Comparison of ENCODE assay signal across 9 mouse cellular contexts in the genomic region with DNA sequence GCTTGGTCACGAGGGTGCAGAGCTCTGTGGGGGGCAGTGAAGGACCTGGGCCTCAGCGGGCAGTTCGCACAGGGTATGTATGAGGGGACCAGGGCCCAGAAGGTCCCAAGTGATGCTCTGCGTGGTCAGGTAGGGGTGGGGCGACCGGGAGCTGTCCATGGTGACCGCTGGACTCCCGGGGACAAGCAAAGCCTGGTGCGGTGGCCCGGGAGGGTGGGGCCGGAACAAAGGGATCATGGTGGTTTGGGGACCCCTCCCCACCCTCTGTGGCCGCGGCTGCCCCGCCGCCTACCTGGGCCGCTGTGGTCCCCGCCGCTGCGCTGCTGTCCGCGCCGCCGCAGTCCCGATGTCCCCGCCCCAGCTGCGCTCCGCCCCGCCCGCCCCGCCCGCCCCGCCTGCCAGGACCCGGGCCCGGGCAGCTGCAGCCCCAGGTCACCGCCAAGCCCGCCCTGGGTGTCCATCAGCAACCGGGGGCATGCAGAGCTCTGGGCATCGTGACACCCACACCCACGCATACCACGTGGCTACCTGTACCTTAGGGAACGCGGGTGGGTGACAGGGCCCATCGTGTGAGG. TPM values are rescaled to one million over a fixed set of nuclear protein-coding genes. Genes with fewer than 3 reads are reported as not detected.
DNase-seq lines count a peak whose midpoint lies in the region; ATAC-seq and TF ChIP-seq lines count a peak whose summit lies in the region.
"Had no signal": no experiment of that assay in that cellular context is flagged by ENCODE, and none has a peak within 500 bp of the region (broad histone marks: within the 10 kb centered on the region; RNA-seq: fewer than 3 reads in every experiment).

No protein-coding gene starts in this region.

- H3K4me2 ChIP-seq in heart, embryonic 11.5 days: peak overlapping the region; percentile 57
- H3K4me2 ChIP-seq in embryonic facial prominence, embryonic 14.5 days (ENCODE audit: low read depth, low read length): peak overlapping the region; percentile 56
- H3K4me2 ChIP-seq in limb, embryonic 13.5 days (replicated peaks): peak overlapping the region; percentile 62

- H3K27ac ChIP-seq in heart, embryonic 11.5 days (ENCODE audit: low read depth, low read length): no peak overlapping the region
- H3K27ac ChIP-seq in ES-E14 (ENCODE audit: insufficient read depth, low read depth, low read length, poor library complexity, severe bottlenecking): no peak overlapping the region
- H3K27ac ChIP-seq in embryonic facial prominence, embryonic 14.5 days (replicated peaks; ENCODE audit: low read depth, low read length): no peak overlapping the region
- no peak overlapping the region for H3K27ac ChIP-seq in limb, embryonic 13.5 days

- peaks cover 10% of the 10 kb centered on the region; the same call in 1 of the 2 replicates for H3K4me1 ChIP-seq in heart, embryonic 11.5 days (ENCODE audit: control insufficient read depth, insufficient read depth, low read length)
- H3K4me1 ChIP-seq in ES-E14 (ENCODE audit: control insufficient read depth in 2 of 2, insufficient read depth in 2 of 2, low read length in 2 of 2, poor library complexity in 1 of 2): peaks cover 0 to 14% of the 10 kb centered on the region in 2 experiments; a peak in 1 of 4 replicates
- H3K4me1 ChIP-seq in embryonic facial prominence, embryonic 14.5 days (ENCODE audit: control insufficient read depth, insufficient read depth, low read length): no peaks in the 10 kb centered on the region
- peaks cover 6% of the 10 kb centered on the region for H3K4me1 ChIP-seq in limb, embryonic 13.5 days

- no peaks in the 10 kb centered on the region for H3K9me3 ChIP-seq in heart, embryonic 11.5 days (replicated peaks; ENCODE audit: control insufficient read depth, low read length)
- no peaks in the 10 kb centered on the region for H3K9me3 ChIP-seq in ES-E14 (ENCODE audit: control insufficient read depth, insufficient read depth, low read depth, low read length)
- H3K9me3 ChIP-seq in embryonic facial prominence, embryonic 14.5 days (ENCODE audit: control insufficient read depth, low read length): no peaks in the 10 kb centered on the region
- H3K9me3 ChIP-seq in limb, embryonic 13.5 days: 0 out of 2 replicates have a peak, but pooled peaks cover 4% of the 10 kb centered on the region

- H3K27me3 ChIP-seq in heart, embryonic 11.5 days (ENCODE audit: control insufficient read depth, insufficient read depth, low read length): peaks cover 49% of the 10 kb centered on the region
- peaks cover 36% of the 10 kb centered on the region for H3K27me3 ChIP-seq in embryonic facial prominence, embryonic 14.5 days (replicated peaks; ENCODE audit: control insufficient read depth, insufficient read depth, low read length)
- H3K27me3 ChIP-seq in limb, embryonic 13.5 days: peaks cover 70% of the 10 kb centered on the region

- no peaks in the 10 kb centered on the region for H3K36me3 ChIP-seq in heart, embryonic 11.5 days (ENCODE audit: control insufficient read depth, insufficient read depth, low read length)
- no peaks in the 10 kb centered on the region for H3K36me3 ChIP-seq in ES-E14 (ENCODE audit: control insufficient read depth, insufficient read depth, low read length, poor library complexity, severe bottlenecking)
- H3K36me3 ChIP-seq in embryonic facial prominence, embryonic 14.5 days (ENCODE audit: control insufficient read depth, insufficient read depth, low read length): peaks cover under 1% of the 10 kb centered on the region; the same call in 1 of the 2 replicates
- peaks cover 4% of the 10 kb centered on the region for H3K36me3 ChIP-seq in limb, embryonic 13.5 days

- peak; percentile 32; the same call in 1 of the 2 replicates for ATAC-seq in heart, embryonic 11.5 days (replicated peaks; ENCODE audit: insufficient number of reproducible peaks, low FRiP score, low TSS enrichment)
- no peak for ATAC-seq in embryonic facial prominence, embryonic 14.5 days (ENCODE audit: low read depth)
- ATAC-seq in limb, embryonic 13.5 days (ENCODE audit: low FRiP score, low read depth): no peak
- no peak for ATAC-seq in monocyte, adult 5-6 weeks (replicated peaks; ENCODE audit: insufficient number of reproducible peaks, low FRiP score, low TSS enrichment, poor library complexity, severe bottlenecking)

- WGBS in heart, embryonic 11.5 days (ENCODE audit: insufficient replicate concordance): 3% methylated on average over 26 of the region's 43 CpGs
- WGBS in embryonic facial prominence, embryonic 14.5 days: 5% methylated on average over 11 of the region's 43 CpGs
- 2% methylated on average over 37 of the region's 43 CpGs for WGBS in limb, embryonic 13.5 days

- DNase-seq in heart, adult 11 months: no peak
- DNase-seq in ES-E14 (ENCODE audit: low read depth, low spot score): no peak
- no peak for DNase-seq in embryonic facial prominence, embryonic 14.5 days (ENCODE audit: low spot score)
- no peak for DNase-seq in frontal cortex, postnatal 25 days (ENCODE audit: low spot score in 2 of 2)
- no peak for DNase-seq in yolk sac, embryonic 10.5 days (ENCODE audit: low spot score)

- H3K4me3 ChIP-seq in heart, embryonic 11.5 days (ENCODE audit: low read depth, low read length): peak overlapping the region; percentile 26
- peak overlapping the region; percentile 16 to 51; a peak in 2 of 4 replicates for H3K4me3 ChIP-seq in ES-E14 (ENCODE audit: insufficient read depth in 1 of 2, low read depth in 1 of 2, low read length in 2 of 2, poor library complexity in 1 of 2, severe bottlenecking in 1 of 2)
- H3K4me3 ChIP-seq in embryonic facial prominence, embryonic 14.5 days (ENCODE audit: low read depth, low read length): peak overlapping the region; percentile 23
- peak overlapping the region; percentile 35 for H3K4me3 ChIP-seq in limb, embryonic 13.5 days

- H3K9ac ChIP-seq in heart, embryonic 11.5 days (ENCODE audit: low read depth, low read length): no peak overlapping the region
- no peak overlapping the region for H3K9ac ChIP-seq in ES-E14 (ENCODE audit: insufficient read depth, low read depth, low read length, poor library complexity, severe bottlenecking)
- peak overlapping the region; percentile 35 for H3K9ac ChIP-seq in embryonic facial prominence, embryonic 14.5 days (ENCODE audit: low read depth, low read length)
- H3K9ac ChIP-seq in limb, embryonic 13.5 days: peak overlapping the region; percentile 50; the same call in 1 of the 2 replicates

- in situ Hi-C loops in ES-E14 (cut with MboI; ENCODE audit: low sequenced_read_pairs in 2 of 2, unreplicated experiment in 2 of 2): no loop called here

TF ChIP-seq in ES-E14, 5 proteins besides CTCF, POLR2A, EP300 and RAD21:
- no peak for TF ChIP-seq ZC3H11A (IDR thresholded peaks at IDR 0.05; ENCODE audit: borderline replicate concordance, low read depth, low read length)
- no peak for TF ChIP-seq MAFK (IDR thresholded peaks at IDR 0.05; ENCODE audit: insufficient read depth, low read depth, low read length)
- TF ChIP-seq HCFC1 (IDR thresholded peaks at IDR 0.05; ENCODE audit: borderline replicate concordance, insufficient read depth, low read length): no peak
- no peak for TF ChIP-seq ZNF384 (IDR thresholded peaks at IDR 0.05; ENCODE audit: low read depth, low read length)
- TF ChIP-seq CHD2 (IDR thresholded peaks at IDR 0.05; ENCODE audit: low read depth, low read length): no peak

RNA-seq across cellular contexts. Expression of gene Diras1, which starts 0.3 kb away (rescaled TPM):
- polyA plus RNA-seq in heart, embryonic 11.5 days (2014; fragmentation: Nextera tagmentation; extraction: Ambion mirVana): 0.13 TPM in 1 of 2 replicates, not detected in the other
- 1.1 and 1.3 TPM in 2 replicates for total RNA-seq in ES-E14 (2012; rRNA removed)
- 0.95 and 1.1 TPM in 2 replicates for polyA plus RNA-seq in embryonic facial prominence, embryonic 14.5 days (2014; fragmentation: Nextera tagmentation; extraction: Ambion mirVana)
- polyA plus RNA-seq in limb, embryonic 13.5 days (2015; fragmentation: Nextera tagmentation; extraction: Ambion mirVana): 0.15 and 0.33 TPM in 2 replicates
- 0.38 TPM in 1 of 3 replicates, not detected in the others for total RNA-seq in monocyte, adult 5-6 weeks (2017)
- total RNA-seq: heart, postnatal 10 days had no signal

RNA-seq across cellular contexts. Expression of gene Gng7, which starts 10.4 kb away (rescaled TPM):
- 1.4 TPM in 2 replicates for polyA plus RNA-seq in heart, embryonic 11.5 days (2014; fragmentation: Nextera tagmentation; extraction: Ambion mirVana)
- total RNA-seq in ES-E14 (2012; rRNA removed): 0.79 and 0.94 TPM in 2 replicates
- 5.9 and 8.7 TPM in 2 replicates for polyA plus RNA-seq in embryonic facial prominence, embryonic 14.5 days (2014; fragmentation: Nextera tagmentation; extraction: Ambion mirVana)
- polyA plus RNA-seq in limb, embryonic 13.5 days (2015; fragmentation: Nextera tagmentation; extraction: Ambion mirVana): 7.4 and 9.0 TPM in 2 replicates
- total RNA-seq in monocyte, adult 5-6 weeks (2017): 0.10 TPM in 1 of 3 replicates, not detected in the others

RNA-seq across cellular contexts. Expression of gene Slc39a3, which starts 12.1 kb away (rescaled TPM):
- polyA plus RNA-seq in heart, embryonic 11.5 days (2014; fragmentation: Nextera tagmentation; extraction: Ambion mirVana): 3.9 and 4.1 TPM in 2 replicates
- total RNA-seq in ES-E14 (2012; rRNA removed): 12.6 and 13.1 TPM in 2 replicates
- 11.9 and 15.4 TPM in 2 replicates for polyA plus RNA-seq in embryonic facial prominence, embryonic 14.5 days (2014; fragmentation: Nextera tagmentation; extraction: Ambion mirVana)
- 19.2 and 20.0 TPM in 2 replicates for polyA plus RNA-seq in limb, embryonic 13.5 days (2015; fragmentation: Nextera tagmentation; extraction: Ambion mirVana)
- 4.5 to 9.9 TPM (median 7.3 TPM) in 3 replicates for total RNA-seq in monocyte, adult 5-6 weeks (2017)

RNA-seq across cellular contexts. Expression of gene Sgta, which starts 34.8 kb away (rescaled TPM):
- polyA plus RNA-seq in heart, embryonic 11.5 days (2014; fragmentation: Nextera tagmentation; extraction: Ambion mirVana): 130 and 159 TPM in 2 replicates
- 113 and 116 TPM in 2 replicates for total RNA-seq in ES-E14 (2012; rRNA removed)
- 163 and 179 TPM in 2 replicates for polyA plus RNA-seq in embryonic facial prominence, embryonic 14.5 days (2014; fragmentation: Nextera tagmentation; extraction: Ambion mirVana)
- polyA plus RNA-seq in limb, embryonic 13.5 days (2015; fragmentation: Nextera tagmentation; extraction: Ambion mirVana): 227 and 231 TPM in 2 replicates
- 27.8 to 50.9 TPM (median 31.5 TPM) in 3 replicates for total RNA-seq in monocyte, adult 5-6 weeks (2017)

RNA-seq across cellular contexts. Expression of gene Thop1, which starts 44.7 kb away (rescaled TPM):
- 30.9 and 31.1 TPM in 2 replicates for polyA plus RNA-seq in heart, embryonic 11.5 days (2014; fragmentation: Nextera tagmentation; extraction: Ambion mirVana)
- total RNA-seq in ES-E14 (2012; rRNA removed): 155 and 174 TPM in 2 replicates
- 61.7 and 62.9 TPM in 2 replicates for polyA plus RNA-seq in embryonic facial prominence, embryonic 14.5 days (2014; fragmentation: Nextera tagmentation; extraction: Ambion mirVana)
- 58.4 and 62.0 TPM in 2 replicates for polyA plus RNA-seq in limb, embryonic 13.5 days (2015; fragmentation: Nextera tagmentation; extraction: Ambion mirVana)
- total RNA-seq in monocyte, adult 5-6 weeks (2017): 2.5 to 3.6 TPM (median 2.8 TPM) in 3 replicates

Comparison
In these comparisons a context has a peak if more than half of its experiments do, and no peak if none do; other contexts are left out.
1. H3K9ac ChIP-seq: peak in embryonic facial prominence, embryonic 14.5 days (single experiment) and limb, embryonic 13.5 days (single experiment); none in heart, embryonic 11.5 days (single experiment) and ES-E14 (single experiment).
2. Peak in every context shown above with its lines, with median percentiles within 50 percentile points of each other: H3K4me2 ChIP-seq and H3K4me3 ChIP-seq.